Mouse (Mus musculus) myocyte (in vitro differentiated cells): ENCODE data around the gene Tekt1. TPM values are rescaled to one million over a fixed set of nuclear protein-coding genes. Genes with fewer than 3 reads are reported as not detected.

Source experiments
- H3K27me3 ChIP-seq: one replicate; pipeline ENCODE4 v1.6.1; 2011; ENCODE audit not compliant: control insufficient read depth, insufficient read depth, insufficient read length
- H3K36me3 ChIP-seq: one replicate; pipeline ENCODE4 v1.6.1; 2011; ENCODE audit not compliant: control insufficient read depth, insufficient read depth
- H3K4me2 ChIP-seq: one replicate; pipeline ENCODE4 v1.6.1; 2011; ENCODE audit warnings: low read depth, control low read depth
- H3K4me3 ChIP-seq: one replicate; pipeline ENCODE4 v1.5.1; 2011; ENCODE audit warnings: mild to moderate bottlenecking, control low read depth, moderate library complexity
- H3K79me2 ChIP-seq: one replicate; pipeline ENCODE4 v1.6.1; 2011; ENCODE audit not compliant: control insufficient read depth, insufficient read depth
- H3ac ChIP-seq: one replicate; pipeline ENCODE4 v1.6.1; 2011; ENCODE audit not compliant: control insufficient read depth, insufficient read length
- CEBPB ChIP-seq: IDR thresholded peaks from 2 replicates; pipeline ENCODE4 v1.6.1; 2011; ENCODE audit warnings: mild to moderate bottlenecking, moderate library complexity; ENCODE audit not compliant: poor library complexity, insufficient read depth, severe bottlenecking
- E2F4 ChIP-seq: IDR thresholded peaks from one replicate; pipeline ENCODE4 v1.6.1; 2011; ENCODE audit warnings: mild to moderate bottlenecking, control low read depth, moderate library complexity; ENCODE audit not compliant: insufficient read depth
- MAX ChIP-seq: IDR thresholded peaks from one replicate; pipeline ENCODE4 v1.6.1; 2011; ENCODE audit warnings: low read depth, mild to moderate bottlenecking, control low read depth
- MYOD1 ChIP-seq, 3 experiments: IDR thresholded peaks; one replicate each; pipeline ENCODE4 v1.6.1; 2011; ENCODE audit warnings: control low read depth in 2 of 3, low read depth in 2 of 3, mild to moderate bottlenecking in 2 of 3, moderate library complexity in 1 of 3; ENCODE audit not compliant: insufficient read length in 2 of 3, control insufficient read depth in 1 of 3
- MYOG ChIP-seq, 3 experiments: IDR thresholded peaks; one replicate each; pipeline ENCODE4 v1.6.1; 2011; ENCODE audit warnings: control low read depth in 2 of 3, low read depth in 2 of 3, mild to moderate bottlenecking in 2 of 3; ENCODE audit not compliant: insufficient read length in 2 of 3, control insufficient read depth in 1 of 3, insufficient read depth in 1 of 3
- POLR2A ChIP-seq: IDR thresholded peaks from one replicate; pipeline ENCODE4 v1.6.1; 2011; ENCODE audit warnings: low read depth, mild to moderate bottlenecking, control low read depth, moderate library complexity; ENCODE audit not compliant: insufficient read length
- POLR2AphosphoS2 ChIP-seq: IDR thresholded peaks from one replicate; pipeline ENCODE4 v1.6.1; 2011; ENCODE audit warnings: low read depth, control low read depth; ENCODE audit not compliant: insufficient read length
- REST ChIP-seq: IDR thresholded peaks from one replicate; pipeline ENCODE4 v1.6.1; 2011; ENCODE audit warnings: mild to moderate bottlenecking, control low read depth, moderate library complexity; ENCODE audit not compliant: insufficient read depth, insufficient read length
- SRF ChIP-seq: IDR thresholded peaks from one replicate; pipeline ENCODE4 v1.6.1; 2011; ENCODE audit warnings: low read depth; ENCODE audit not compliant: control insufficient read depth, insufficient read length
- TCF12 ChIP-seq: IDR thresholded peaks from one replicate; pipeline ENCODE4 v1.6.1; 2011; ENCODE audit warnings: mild to moderate bottlenecking, control low read depth; ENCODE audit not compliant: poor library complexity, insufficient read depth, severe bottlenecking
- TCF3 ChIP-seq: IDR thresholded peaks from one replicate; pipeline ENCODE4 v1.6.1; 2011; ENCODE audit warnings: low read depth, control low read depth; ENCODE audit not compliant: insufficient read length
- USF1 ChIP-seq: IDR thresholded peaks from one replicate; pipeline ENCODE4 v1.6.1; 2011; ENCODE audit warnings: low read depth, mild to moderate bottlenecking, control low read depth, moderate library complexity
- polyA plus RNA-seq: library from polyadenylated mRNA; unstranded; fragments of >200 nt; fragmentation: generic; extraction: Trizol; gene quantifications from one replicate; pipeline ENCODE4 v1.2.1, GENCODE M21; 2012; ENCODE audit warnings: missing spikeins

The Tekt1 gene
- polyA plus RNA-seq, 1 experiment = not detected

DNA sequence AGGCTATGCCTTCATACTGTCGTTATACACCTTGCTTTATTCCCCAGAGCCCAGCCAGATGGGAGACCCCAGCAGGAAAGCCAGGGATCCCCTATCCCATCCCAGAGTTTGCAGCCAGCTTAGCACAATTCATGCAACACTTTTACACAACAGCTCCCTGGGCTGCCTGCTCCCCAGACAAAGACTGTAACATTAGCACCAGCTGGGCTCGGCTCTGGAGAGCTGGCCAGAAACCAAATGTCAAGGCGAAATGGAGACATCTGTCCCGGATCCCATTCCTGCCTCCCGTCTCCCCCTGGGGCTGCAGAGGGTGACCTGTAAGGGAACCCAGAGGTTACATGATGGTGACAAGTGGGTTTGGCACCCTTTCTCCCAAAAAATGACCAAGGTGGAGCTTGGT, 31.4 kb upstream of the Tekt1 start:
- H3K4me2 ChIP-seq = no peak overlapping the region
- no peaks in the 10 kb centered on the region for H3K36me3 ChIP-seq
- H3K79me2 ChIP-seq = no peaks in the 10 kb centered on the region
- TF ChIP-seq TCF12 (no peak), REST (no peak), SRF (no peak), USF1 (no peak), E2F4 (no peak)
- H3ac ChIP-seq = no peak overlapping the region
- H3K4me3 ChIP-seq = no peak overlapping the region
- H3K27me3 ChIP-seq = no peaks in the 10 kb centered on the region

DNA sequence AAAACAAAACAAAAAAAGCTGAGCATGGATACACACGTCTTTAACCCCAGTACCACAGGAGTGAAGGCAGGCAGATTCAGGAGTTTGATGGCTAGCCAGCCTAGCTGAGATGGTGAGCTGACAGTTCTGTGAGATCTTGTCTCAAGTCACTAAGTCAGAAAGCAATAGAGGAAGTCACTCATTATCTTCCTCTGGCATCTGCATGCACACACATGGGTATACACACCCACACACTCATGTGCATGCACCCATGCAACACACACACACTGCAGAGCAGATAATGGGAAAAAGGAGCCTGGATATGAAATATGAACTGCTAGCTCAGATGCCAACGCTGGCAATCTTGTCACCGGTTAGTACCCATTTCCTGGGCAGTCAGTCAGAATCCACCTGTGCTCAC, 31.0 kb upstream of the Tekt1 start:
- H3K4me2 ChIP-seq = no peak overlapping the region
- H3K27me3 ChIP-seq = no peaks in the 10 kb centered on the region
- no peak overlapping the region for H3ac ChIP-seq
- TF ChIP-seq SRF (no peak), MAX (no peak), POLR2AphosphoS2 (no peak), POLR2A (no peak), TCF12 (no peak), CEBPB (no peak), USF1 (no peak), TCF3 (no peak), E2F4 (no peak), MYOD1 (IDR thresholded peaks at IDR 0.05; ENCODE audit: control insufficient read depth in 1 of 3, insufficient read length in 2 of 3, low read depth in 2 of 3) (no peak), REST (no peak), MYOG (IDR thresholded peaks at IDR 0.05; ENCODE audit: control insufficient read depth in 1 of 3, insufficient read depth in 1 of 3, insufficient read length in 2 of 3, low read depth in 2 of 3) (no peak)
- no peak overlapping the region for H3K4me3 ChIP-seq
- no peaks in the 10 kb centered on the region for H3K36me3 ChIP-seq
- H3K79me2 ChIP-seq = no peaks in the 10 kb centered on the region

DNA sequence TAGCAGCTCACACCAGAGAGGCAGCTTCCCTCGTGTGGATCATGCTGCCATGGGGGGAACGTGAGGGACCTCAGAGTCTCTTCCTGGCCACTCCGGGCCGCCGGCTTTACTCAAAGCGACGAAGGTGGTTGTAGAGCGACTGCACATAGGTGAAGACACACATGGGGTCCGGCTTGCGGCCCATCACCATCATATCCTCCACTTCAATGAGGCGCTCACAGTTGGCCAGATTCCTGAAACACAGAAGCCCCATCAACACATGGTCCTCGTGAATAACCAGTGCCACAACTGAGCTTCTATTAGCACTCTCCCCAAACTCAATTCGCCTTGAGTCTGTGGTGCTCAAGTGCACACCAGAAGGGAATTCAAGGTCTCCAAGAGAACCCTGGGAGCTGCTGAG, 28.9 kb upstream of the Tekt1 start:
- Histone ChIP-seq H3K27me3 (no peaks in the 10 kb centered on the region), H3K4me3 (no peak overlapping the region), H3K36me3 (no peaks in the 10 kb centered on the region), H3ac (no peak overlapping the region), H3K4me2 (no peak overlapping the region), H3K79me2 (no peaks in the 10 kb centered on the region)
- TF ChIP-seq REST (no peak), MYOD1 (IDR thresholded peaks at IDR 0.05; ENCODE audit: control insufficient read depth in 1 of 3, insufficient read length in 2 of 3, low read depth in 2 of 3) (no peak), POLR2AphosphoS2 (no peak), MAX (no peak), USF1 (no peak), TCF12 (no peak), CEBPB (no peak), SRF (no peak)

DNA sequence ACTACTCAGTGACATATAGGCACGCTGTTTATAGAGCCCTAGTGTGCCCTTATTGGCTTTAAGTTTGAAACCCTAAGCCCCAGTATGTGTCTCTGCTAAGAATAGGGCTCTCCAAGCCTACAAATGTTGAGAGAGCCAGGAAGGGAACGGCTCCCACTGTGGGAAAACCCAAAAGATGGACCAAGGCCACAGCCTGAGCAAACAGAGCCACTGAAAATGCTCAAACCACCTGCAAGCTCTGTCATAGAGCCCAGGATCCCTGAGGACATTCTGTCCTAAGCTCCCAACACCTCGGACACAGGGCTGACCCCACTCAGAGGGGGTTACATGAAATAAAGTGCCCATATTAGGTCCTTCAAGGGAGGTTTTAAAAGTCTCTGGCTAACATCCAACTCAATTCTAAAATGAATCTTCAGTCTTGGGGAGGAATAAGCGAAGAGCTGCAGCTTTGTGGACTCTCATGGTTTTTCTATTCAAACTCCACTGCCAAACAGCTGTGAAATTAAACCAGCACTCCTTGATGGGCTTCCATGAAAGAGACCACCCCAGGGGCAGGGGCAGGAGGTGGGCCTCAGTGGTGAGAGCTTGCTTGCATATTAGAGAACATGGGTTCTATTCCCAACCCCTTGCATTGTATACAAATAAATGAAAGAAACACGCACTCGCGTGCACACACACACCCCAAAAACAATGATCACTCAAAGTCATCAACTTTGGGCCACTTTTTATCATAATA, 27.3 kb upstream of the Tekt1 start:
- H3K4me2 ChIP-seq = no peak overlapping the region
- H3K79me2 ChIP-seq = no peaks in the 10 kb centered on the region
- no peak for TF ChIP-seq POLR2AphosphoS2
- no peak for TF ChIP-seq MYOG (IDR thresholded peaks at IDR 0.05; ENCODE audit: control insufficient read depth in 1 of 3, insufficient read depth in 1 of 3, insufficient read length in 2 of 3, low read depth in 2 of 3)
- TF ChIP-seq POLR2A = no peak
- no peak for TF ChIP-seq SRF
- TF ChIP-seq E2F4 = no peak
- no peak for TF ChIP-seq TCF3
- TF ChIP-seq TCF12 = no peak
- TF ChIP-seq REST = no peak
- TF ChIP-seq MYOD1 (IDR thresholded peaks at IDR 0.05; ENCODE audit: control insufficient read depth in 1 of 3, insufficient read length in 2 of 3, low read depth in 2 of 3) = no peak
- TF ChIP-seq CEBPB = no peak
- no peak for TF ChIP-seq MAX
- no peak for TF ChIP-seq USF1
- no peaks in the 10 kb centered on the region for H3K27me3 ChIP-seq
- no peaks in the 10 kb centered on the region for H3K36me3 ChIP-seq
- H3ac ChIP-seq = no peak overlapping the region
- H3K4me3 ChIP-seq = no peak overlapping the region

DNA sequence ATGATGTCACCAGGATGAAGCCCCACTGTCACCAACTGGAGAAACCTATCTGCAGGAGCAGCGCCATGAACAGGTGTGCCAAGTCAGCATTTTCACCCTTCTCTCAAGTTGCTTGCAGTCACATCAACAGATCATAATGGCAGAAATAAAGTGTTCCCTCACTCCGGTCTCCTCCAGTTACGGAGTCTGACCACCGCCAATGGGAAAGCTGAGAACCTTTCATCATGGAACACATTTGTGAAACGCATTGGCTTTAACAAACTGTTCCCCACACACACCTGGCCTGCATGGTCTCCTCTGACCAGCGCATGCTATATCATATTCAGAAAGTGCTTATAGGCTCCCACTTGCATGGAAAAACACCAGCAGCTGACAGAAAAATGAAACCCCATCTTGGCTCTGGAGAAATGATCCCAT, 25.9 kb upstream of the Tekt1 start:
- TF ChIP-seq MAX (no peak), SRF (no peak), POLR2A (no peak), MYOG (IDR thresholded peaks at IDR 0.05; ENCODE audit: control insufficient read depth in 1 of 3, insufficient read depth in 1 of 3, insufficient read length in 2 of 3, low read depth in 2 of 3) (no peak), MYOD1 (IDR thresholded peaks at IDR 0.05; ENCODE audit: control insufficient read depth in 1 of 3, insufficient read length in 2 of 3, low read depth in 2 of 3) (no peak)
- no peaks in the 10 kb centered on the region for H3K27me3 ChIP-seq
- no peak overlapping the region for H3K4me3 ChIP-seq
- H3ac ChIP-seq = no peak overlapping the region
- H3K36me3 ChIP-seq = no peaks in the 10 kb centered on the region
- H3K79me2 ChIP-seq = no peaks in the 10 kb centered on the region
- no peak overlapping the region for H3K4me2 ChIP-seq
